Mouse (Mus musculus) midbrain, embryonic 10.5 days (tissue): ENCODE results near the gene Klhl31. TPM values are rescaled to one million over a fixed set of nuclear protein-coding genes. Genes with fewer than 3 reads are reported as not detected.
A peak's percentile ranks its signal among the peaks of the same experiment; 100 is the strongest.

ENCODE experiments used
- DNase-seq: peaks from one replicate; pipeline ENCODE4 v3.0.0-alpha.2; 2017; ENCODE audit warnings: low spot score
- H3K27ac ChIP-seq: fragments of 300-500 bp; sonication (generic); replicated peaks from 2 replicates; pipeline ENCODE4 v1.5.1; 2016; ENCODE audit warnings: mild to moderate bottlenecking
- H3K27me3 ChIP-seq: fragments of 300-500 bp; sonication (generic); 2 replicates; pipeline ENCODE4 v1.6.1; 2016; ENCODE audit warnings: low read depth, mild to moderate bottlenecking; ENCODE audit not compliant: poor library complexity, severe bottlenecking
- H3K36me3 ChIP-seq: fragments of 300-500 bp; sonication (generic); 2 replicates; pipeline ENCODE4 v1.6.1; 2016; ENCODE audit warnings: mild to moderate bottlenecking, moderate library complexity
- H3K4me1 ChIP-seq: fragments of 300-500 bp; sonication (generic); 2 replicates; pipeline ENCODE4 v1.6.1; 2016
- H3K4me3 ChIP-seq: fragments of 300-500 bp; sonication (generic); 2 replicates; pipeline ENCODE4 v1.5.1; 2016; ENCODE audit warnings: mild to moderate bottlenecking, moderate library complexity
- H3K9me3 ChIP-seq: fragments of 300-500 bp; sonication (generic); replicated peaks from 2 replicates; pipeline ENCODE4 v1.6.1; 2016; ENCODE audit warnings: mild to moderate bottlenecking
- WGBS: fragments of 180-500 bp; shearing (Covaris S2); methylation state at CpG from one replicate; pipeline ENCODE4 v1.1.7; 2016; 5-methylcytosine and 5-hydroxymethylcytosine counted together
- polyA plus RNA-seq: library from polyadenylated mRNA; unstranded; fragments of >200 nt; fragmentation: Nextera tagmentation; extraction: Ambion mirVana; gene quantifications from 2 replicates; pipeline ENCODE4 v1.2.1, GENCODE M21; 2016

Klhl31 gene
- polyA plus RNA-seq = 0.36 and 0.39 TPM in 2 replicates

DNA sequence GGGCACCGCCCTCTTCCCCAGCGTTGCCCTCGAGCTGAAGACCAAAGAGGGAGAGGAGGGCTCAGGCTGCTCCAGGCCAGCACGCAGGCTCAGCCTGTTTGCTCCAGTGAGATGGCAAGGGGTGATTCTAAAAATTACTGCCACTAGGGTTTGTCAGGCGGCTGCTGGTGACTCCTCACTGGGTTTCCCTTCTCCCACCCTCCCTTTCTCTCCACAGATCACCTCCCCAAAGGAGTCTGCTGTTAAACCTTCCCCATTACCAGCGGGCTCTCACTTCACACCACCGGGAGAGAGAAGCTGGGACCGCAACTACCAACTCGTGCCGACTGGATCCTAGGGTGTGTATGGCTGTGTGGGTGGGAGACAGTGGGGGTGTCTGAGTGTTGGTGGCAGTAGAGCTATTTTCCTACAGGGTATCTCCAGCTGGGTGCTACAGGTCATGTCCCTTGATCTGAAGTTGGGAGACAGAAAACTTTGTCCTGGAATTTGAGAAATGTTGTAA lies at the start of gene Klhl31:
Gene Klhl31 (plus strand): TSS at position 51 of the 502 bp plus-strand sequence.
- Histone ChIP-seq H3K27ac (no peak within 1 kb of the TSS), H3K4me3 (no peak within 1 kb of the TSS), H3K27me3 (no peaks in the 10 kb centered on the region), H3K9me3 (no peaks in the 10 kb centered on the region), H3K36me3 (no peaks in the 10 kb centered on the region), H3K4me1 (peaks cover 4% of the 10 kb centered on the region; the same call in 1 of the 2 replicates)
- 57% methylated on average over 10 of the region's 10 CpGs for WGBS
- peak; percentile 13 for DNase-seq

DNA sequence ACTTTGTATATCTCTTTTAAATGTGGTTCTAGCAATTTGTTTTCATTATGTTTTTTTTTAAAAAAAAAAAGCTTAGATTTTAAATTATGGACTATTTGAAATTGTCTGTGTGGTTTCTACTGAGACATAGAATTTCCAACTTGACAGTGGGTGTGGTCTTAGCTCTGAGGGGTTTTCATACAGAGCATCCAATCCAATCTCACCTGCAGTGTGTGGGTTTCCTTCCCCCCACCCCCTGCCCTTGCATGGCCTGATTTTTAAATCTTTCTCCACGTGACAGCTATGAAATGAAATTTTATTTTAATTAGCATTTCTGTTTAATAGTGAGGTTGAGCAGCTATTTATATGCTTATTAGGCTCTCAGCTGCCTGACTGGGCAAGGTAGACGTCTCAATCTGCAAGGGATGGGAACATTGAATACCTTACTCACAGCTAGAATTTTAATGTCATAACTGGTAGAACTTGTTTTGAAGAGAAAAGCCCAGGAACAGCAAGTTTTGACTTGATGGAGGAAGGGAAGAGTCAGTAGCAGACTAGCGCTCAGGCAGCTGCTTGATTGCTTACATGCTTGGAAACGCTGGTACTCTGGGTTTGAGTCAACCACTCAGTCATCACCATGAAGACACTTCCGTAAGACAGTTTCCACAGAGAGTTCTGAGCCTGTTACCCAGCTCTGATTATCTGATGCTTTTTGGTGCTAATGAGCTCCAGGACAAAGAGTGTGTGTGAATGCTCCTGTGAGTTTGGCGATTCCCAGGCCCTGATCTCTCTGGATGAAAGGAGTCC lies 49.3 kb upstream of the Klhl31 start:
- 56% methylated on average over 6 of the region's 6 CpGs for WGBS
- Histone ChIP-seq H3K36me3 (no peaks in the 10 kb centered on the region), H3K9me3 (no peaks in the 10 kb centered on the region), H3K4me1 (peaks cover 16% of the 10 kb centered on the region), H3K27me3 (no peaks in the 10 kb centered on the region), H3K4me3 (no peak overlapping the region), H3K27ac (peak overlapping the region; percentile 10; the same call in 1 of the 2 replicates)
- DNase-seq = no peak

DNA sequence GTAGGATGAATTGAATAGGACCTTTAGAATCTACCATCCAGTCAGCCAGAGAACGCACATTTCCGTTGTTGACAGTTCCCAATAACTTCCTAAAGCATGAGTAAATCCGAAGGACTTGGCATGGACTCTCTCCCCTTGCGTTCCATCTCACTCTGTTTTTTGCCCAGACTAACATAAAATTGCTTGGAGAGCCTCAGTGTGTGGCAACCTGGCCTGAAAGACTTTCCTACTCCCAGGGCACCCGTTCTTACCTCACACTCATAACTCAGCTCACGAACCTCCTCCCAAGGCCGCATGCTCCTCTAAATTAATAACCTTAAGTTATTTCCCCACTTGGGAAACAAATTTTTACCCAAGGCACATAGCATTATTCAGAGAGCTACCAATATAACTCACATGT lies 48.7 kb upstream of the Klhl31 start:
- no peak for DNase-seq
- Histone ChIP-seq H3K4me1 (peaks cover 19% of the 10 kb centered on the region), H3K27ac (peak overlapping the region; percentile 10; the same call in 1 of the 2 replicates), H3K36me3 (no peaks in the 10 kb centered on the region), H3K4me3 (no peak overlapping the region), H3K9me3 (no peaks in the 10 kb centered on the region), H3K27me3 (no peaks in the 10 kb centered on the region)
- 83% methylated on average over 7 of the region's 7 CpGs for WGBS

DNA sequence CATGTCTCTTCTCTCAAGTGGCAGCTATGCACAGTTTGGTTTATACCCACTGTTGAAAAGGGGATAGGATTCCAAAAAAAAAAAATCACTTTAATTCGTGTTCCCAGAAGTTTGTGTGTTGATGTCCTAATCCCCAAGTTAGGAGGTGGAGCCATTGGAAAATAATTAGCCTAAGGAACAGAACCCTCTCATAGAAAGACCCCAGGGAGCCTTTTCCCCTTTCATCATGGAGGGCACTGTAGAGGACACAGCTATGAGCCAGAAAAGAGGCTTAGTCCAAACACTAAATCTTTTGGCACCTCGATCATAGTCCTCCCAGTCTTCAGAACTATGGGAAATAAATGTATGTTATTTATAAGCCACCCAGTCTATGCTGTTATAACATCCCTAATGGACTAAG lies 46.8 kb upstream of the Klhl31 start:
- Histone ChIP-seq H3K9me3 (no peaks in the 10 kb centered on the region), H3K27me3 (no peaks in the 10 kb centered on the region), H3K36me3 (no peaks in the 10 kb centered on the region), H3K27ac (no peak overlapping the region), H3K4me3 (no peak overlapping the region), H3K4me1 (peaks cover 25% of the 10 kb centered on the region)
- no peak for DNase-seq
- WGBS = 30% methylated on average over 2 of the region's 2 CpGs

DNA sequence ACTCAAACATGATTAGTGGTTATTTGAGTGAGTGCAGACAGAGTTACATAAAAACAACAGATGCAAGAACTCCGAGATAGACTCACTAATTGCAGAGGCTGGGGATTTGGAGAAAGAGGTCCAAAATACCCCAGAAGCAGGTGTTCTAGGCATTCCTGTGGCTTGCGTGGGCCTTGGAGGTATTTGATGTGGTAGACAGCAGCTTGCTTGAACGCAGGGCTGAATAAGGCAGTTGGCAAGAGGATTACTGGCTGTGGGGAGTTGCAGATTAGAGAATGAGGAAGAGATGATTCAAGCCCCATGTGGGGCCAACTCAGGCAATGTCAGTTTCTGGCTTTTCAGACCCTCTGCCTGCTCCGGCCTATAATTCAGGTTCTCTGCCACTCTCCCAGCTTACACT lies 43.9 kb upstream of the Klhl31 start:
- Histone ChIP-seq H3K9me3 (no peaks in the 10 kb centered on the region), H3K4me1 (peaks cover 34% of the 10 kb centered on the region), H3K27ac (no peak overlapping the region), H3K36me3 (no peaks in the 10 kb centered on the region), H3K27me3 (no peaks in the 10 kb centered on the region), H3K4me3 (no peak overlapping the region)
- WGBS = 55% methylated on average over 4 of the region's 4 CpGs
- no peak for DNase-seq

DNA sequence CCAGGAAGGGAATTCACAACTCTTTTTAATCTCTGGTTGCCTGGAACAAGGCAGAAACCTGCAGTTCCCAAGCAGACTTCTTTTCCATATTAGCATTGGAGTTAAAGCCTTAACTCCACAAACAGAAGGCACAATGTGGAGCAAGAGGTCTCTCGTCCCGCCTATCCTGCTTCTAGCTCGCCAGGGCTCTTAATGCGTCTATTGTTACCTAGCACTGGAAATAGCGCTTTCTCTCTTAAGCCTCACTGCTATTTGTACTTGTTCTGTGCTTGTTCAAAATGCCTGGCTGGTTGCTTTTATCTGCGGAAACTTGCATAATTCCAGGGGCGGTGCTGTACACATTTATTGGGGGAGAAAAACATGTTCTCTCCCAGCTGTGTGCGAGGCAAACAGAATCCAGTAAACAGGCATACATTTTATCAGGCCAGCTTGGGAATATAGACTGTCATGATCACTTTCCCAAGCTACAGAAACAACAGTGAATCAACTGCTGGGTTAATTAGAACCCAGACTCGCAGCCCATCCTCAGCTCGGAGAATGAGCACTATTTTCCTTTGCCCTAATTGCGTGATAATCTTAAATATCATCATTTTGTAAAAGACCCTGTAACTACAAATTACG lies 41.2 kb upstream of the Klhl31 start:
- peak overlapping the region; percentile 80 for H3K27ac ChIP-seq
- H3K4me1 ChIP-seq = peaks cover 33% of the 10 kb centered on the region
- H3K27me3 ChIP-seq = no peaks in the 10 kb centered on the region
- no peaks in the 10 kb centered on the region for H3K36me3 ChIP-seq
- WGBS = 30% methylated on average over 12 of the region's 12 CpGs
- peak; percentile 47 for DNase-seq
- H3K9me3 ChIP-seq = no peaks in the 10 kb centered on the region
- H3K4me3 ChIP-seq = peak overlapping the region; percentile 33

DNA sequence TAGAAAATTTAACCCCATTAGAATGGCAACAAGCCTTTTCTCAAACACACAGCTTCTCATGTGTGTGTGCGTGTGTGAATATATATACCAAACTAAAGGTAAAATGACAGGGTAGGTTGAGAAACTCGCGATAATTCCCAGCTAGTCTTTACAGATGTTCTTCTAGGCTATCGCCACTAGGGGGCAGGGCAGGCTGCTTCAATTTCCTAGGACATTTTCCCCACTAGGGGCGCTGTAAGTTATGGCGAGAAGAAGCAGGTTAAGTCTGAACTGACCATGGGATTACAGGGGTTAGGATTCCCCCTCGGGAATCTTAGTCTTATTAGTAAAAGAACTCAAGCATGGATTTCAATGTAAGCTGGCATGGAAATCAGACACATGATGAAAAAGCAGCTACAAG lies 39.9 kb upstream of the Klhl31 start:
- Histone ChIP-seq H3K27me3 (no peaks in the 10 kb centered on the region), H3K4me3 (no peak overlapping the region), H3K27ac (no peak overlapping the region), H3K4me1 (peaks cover 33% of the 10 kb centered on the region), H3K9me3 (no peaks in the 10 kb centered on the region), H3K36me3 (no peaks in the 10 kb centered on the region)
- DNase-seq = peak; percentile 71
- 29% methylated on average over 7 of the region's 7 CpGs for WGBS

DNA sequence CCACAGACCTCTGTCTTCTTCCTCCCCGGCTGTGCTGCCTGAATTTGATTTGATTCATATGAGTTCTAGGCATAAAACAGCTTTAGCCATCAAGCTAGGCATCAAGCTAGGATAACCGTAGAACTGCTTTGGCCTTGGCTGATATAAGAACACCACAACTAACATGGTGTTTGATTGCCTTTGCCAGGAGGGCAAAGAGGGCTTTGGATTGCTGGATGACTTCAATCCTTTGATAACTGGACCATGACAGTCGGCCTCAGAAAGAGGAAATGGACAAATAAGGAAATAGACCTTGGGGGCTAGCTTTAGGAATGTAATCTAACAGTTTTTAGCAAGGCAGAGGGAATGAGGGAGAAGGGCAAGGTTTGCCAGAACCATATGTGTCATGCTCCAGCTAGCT lies 37.7 kb upstream of the Klhl31 start:
- no peak overlapping the region for H3K27ac ChIP-seq
- H3K9me3 ChIP-seq = no peaks in the 10 kb centered on the region
- H3K4me1 ChIP-seq = peaks cover 25% of the 10 kb centered on the region
- no peaks in the 10 kb centered on the region for H3K27me3 ChIP-seq
- H3K4me3 ChIP-seq = no peak overlapping the region
- H3K36me3 ChIP-seq = no peaks in the 10 kb centered on the region
- DNase-seq = no peak
- WGBS = 57% methylated on average over 3 of the region's 3 CpGs

DNA sequence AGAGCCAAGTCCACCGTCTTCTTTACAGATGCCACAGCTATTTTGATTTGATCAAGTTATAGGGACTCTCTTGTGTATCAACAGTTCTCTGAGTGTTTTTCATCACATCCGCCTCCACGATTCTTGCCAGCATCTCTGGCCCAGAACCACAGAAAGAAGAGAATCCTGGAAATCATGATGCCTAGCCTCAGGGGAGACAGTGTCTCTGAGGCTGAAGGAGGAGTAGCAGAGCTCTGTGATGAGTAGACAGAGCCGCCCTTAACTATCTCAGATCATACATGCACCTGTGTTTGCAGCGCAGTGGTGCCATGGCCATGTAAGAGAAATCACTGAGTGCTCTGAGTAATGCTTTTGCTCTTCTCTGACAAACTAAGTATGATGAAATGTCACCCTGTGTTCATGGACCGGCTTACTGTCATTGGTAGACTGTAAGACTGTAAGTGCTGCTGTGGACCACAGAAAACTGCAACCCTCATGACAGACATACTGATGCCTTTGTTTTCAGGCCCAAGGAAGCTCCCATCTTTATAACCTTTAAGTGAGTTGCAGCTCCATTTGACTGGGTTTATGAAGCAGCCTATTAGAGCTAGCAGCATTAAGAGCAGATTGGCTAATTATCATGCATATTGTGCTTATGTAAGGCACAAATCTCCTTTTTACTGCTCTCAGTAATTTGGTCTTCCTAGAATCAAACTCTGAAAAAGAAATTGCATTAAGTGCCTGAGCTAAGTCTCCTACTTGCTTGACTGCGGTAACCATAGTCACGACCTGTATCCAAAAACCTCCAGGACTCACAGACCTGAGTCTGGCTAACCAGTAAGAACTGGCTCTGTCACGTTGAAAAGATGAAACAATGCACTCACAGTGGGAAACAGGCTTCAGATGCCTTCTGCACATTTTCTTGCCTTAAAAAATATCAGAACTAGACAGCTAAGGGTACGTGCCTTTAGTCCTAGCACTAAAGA lies 33.7 kb upstream of the Klhl31 start:
- Histone ChIP-seq H3K27ac (no peak overlapping the region), H3K36me3 (no peaks in the 10 kb centered on the region), H3K4me1 (peaks cover 5% of the 10 kb centered on the region; the same call in 1 of the 2 replicates), H3K4me3 (no peak overlapping the region), H3K27me3 (no peaks in the 10 kb centered on the region), H3K9me3 (no peaks in the 10 kb centered on the region)
- WGBS = 82% methylated on average over 10 of the region's 10 CpGs
- no peak for DNase-seq

DNA sequence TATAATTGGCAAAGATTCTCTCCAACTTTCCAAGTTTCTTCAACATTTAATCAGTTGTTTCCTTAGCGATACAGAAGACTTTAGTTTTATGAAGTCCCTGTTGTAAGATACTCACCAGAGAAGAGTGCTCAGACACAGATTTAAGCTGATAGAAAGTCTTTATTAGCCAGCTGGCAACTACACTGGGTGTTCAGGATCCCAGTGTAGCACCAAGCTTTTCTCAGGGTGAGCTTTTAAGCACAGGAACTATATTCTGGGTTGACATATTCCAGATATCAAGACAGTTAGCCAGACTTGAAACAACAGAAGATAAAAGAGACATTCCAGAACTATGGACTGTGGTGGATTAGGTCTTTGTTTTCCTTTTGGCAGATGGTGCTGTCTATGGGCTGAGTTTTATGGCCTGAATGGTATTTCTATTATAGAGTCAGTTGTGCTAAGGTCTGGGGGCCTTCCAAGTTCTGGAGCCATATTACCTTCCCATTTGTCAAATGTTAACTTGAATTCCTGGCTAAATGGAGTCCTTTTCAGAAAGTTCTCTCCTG lies 32.3 kb upstream of the Klhl31 start:
- WGBS = 91% methylated on average over 1 of the region's 1 CpGs
- Histone ChIP-seq H3K4me1 (no peaks in the 10 kb centered on the region), H3K4me3 (no peak overlapping the region), H3K27ac (no peak overlapping the region), H3K36me3 (no peaks in the 10 kb centered on the region), H3K9me3 (no peaks in the 10 kb centered on the region), H3K27me3 (no peaks in the 10 kb centered on the region)
- DNase-seq = no peak

DNA sequence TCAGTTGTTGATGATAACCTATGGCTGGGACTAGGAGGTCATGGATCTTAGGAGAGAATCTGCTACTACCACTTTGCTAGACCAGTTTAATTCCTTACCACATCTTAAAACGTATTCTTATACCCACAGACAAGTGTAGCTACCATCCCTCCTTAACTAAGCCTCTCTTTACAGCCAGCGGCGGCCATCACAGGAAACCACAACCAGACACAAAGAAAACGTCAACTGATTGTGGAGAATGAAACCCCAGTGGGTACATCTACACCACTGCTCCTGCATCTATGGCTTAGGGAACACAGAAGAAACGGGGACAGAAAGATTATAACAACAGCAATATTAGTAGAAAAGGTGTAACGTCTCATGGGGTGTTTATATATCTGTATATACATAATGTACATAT lies 29.0 kb upstream of the Klhl31 start:
- WGBS = 81% methylated on average over 6 of the region's 6 CpGs

DNA sequence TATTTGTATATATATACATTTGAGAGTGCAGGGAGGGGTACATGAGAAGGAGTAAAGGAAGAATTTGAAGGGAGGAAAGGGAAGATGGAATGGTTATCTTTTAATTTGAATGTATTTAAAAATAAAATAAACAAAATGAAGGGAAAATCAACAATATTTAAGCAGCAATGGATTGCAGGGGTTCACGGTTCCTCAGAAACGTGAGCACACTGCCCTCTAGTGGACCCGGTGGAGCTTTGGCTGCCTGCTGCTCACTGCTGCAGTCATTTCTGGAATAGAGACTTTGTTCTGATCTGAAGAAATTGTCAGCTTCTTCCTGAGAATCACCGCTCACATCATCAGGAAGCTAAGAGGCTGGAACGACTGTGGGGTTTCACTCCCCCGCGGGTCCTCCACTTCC lies 28.5 kb upstream of the Klhl31 start:
- no peak overlapping the region for H3K27ac ChIP-seq
- no peak overlapping the region for H3K4me3 ChIP-seq
- no peaks in the 10 kb centered on the region for H3K27me3 ChIP-seq
- H3K36me3 ChIP-seq = no peaks in the 10 kb centered on the region
- 30% methylated on average over 7 of the region's 7 CpGs for WGBS
- H3K9me3 ChIP-seq = no peaks in the 10 kb centered on the region
- no peaks in the 10 kb centered on the region for H3K4me1 ChIP-seq
- peak; percentile 43 for DNase-seq

More for the DNA sequence above, 29.0 kb upstream of the Klhl31 start:
- DNase-seq = no peak
- Histone ChIP-seq H3K36me3 (no peaks in the 10 kb centered on the region), H3K4me3 (no peak overlapping the region), H3K27ac (no peak overlapping the region), H3K27me3 (no peaks in the 10 kb centered on the region), H3K4me1 (no peaks in the 10 kb centered on the region), H3K9me3 (no peaks in the 10 kb centered on the region)
